Mouse (Mus musculus): ENCODE measurements around the gene Gm11565.
"Not testable (repeated sequence)": the region's sequence is repeated elsewhere in the genome, so short reads cannot be mapped to it uniquely, and the experiment has no call there.

Gene Gm11565

DNA sequence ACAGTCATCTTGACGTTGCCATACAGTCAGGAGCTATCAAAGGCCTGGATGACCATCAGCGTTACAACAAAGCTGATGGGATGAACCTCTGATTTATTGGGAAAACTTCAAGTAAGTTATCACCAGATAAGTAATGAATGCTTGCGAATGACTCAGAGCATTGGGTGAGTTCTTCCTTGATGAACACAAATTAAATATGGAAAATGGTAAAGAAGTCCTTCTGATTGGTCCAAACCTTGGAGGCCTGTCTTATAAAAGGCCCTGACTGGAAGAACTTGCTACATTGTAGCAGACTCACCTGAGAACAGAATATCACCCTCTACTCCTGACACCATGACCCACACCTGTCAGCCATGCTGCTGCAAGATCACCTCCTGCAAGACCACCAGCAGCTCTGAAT, at the start of gene Gm11565:
Gene Gm11565 (plus strand): TSS at position 301 of the 400 bp plus-strand sequence.
- no peak for DNase-seq

- not testable (repeated sequence) for DNase-seq
Measured at GRCm38 (mm10) chr11:99873089-99873488, 41.5 kb upstream of the Gm11565 start, which contains the start of gene Krtap9-1. Krtap9-1 (plus strand) TSS chr11:99873389.

DNA sequence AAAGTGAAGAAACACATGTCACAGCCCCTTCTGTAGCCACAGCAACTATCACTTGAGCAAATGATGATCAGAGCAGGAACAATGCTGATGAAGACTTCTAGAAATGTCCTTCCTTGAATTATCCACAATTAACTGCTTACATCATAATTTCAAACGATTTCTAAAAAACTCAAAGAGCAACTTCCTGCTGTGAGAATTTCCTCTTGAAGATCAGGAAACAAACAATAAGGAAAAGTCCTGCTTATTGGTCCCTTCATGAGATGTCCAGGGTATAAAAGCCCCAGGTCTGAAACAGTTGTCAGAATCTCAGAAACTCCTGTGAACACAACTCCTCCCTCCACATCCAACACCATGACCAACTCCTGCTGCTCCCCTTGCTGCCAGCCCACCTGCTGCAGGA, 35.7 kb upstream of the Gm11565 start, which contains the start of gene Gm11567:
Gene Gm11567 (plus strand): TSS at position 301 of the 400 bp plus-strand sequence.
- DNase-seq, result not testable (repeated sequence)

GRCm38 (mm10) chr11:99907620-99908019, 6.9 kb upstream of the Gm11565 start, which contains the start of gene Krtap31-1:
Krtap31-1 (plus strand) TSS chr11:99907920.
- no peak for DNase-seq

DNA sequence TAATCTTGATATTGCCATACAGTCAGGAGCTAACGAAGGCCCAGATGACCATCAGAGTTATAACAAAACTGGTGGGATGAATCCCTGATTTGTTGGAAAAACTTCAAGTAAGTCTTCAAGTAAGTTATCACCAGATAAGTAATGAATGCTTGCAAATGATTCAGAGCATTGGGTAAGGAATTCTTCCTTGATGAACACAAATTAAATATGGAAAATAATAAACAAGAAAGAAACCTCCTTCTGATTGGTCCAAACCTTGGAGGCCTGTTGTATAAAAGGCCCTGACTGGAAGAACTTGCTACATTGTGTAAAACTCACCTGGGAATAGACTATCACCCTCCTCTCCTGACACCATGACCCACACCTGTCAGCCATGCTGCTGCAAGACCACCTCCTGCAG, 21.4 kb downstream of the Gm11565 start, which contains the start of gene Krtap31-2:
Gene Krtap31-2 (plus strand): TSS at position 301 of the 400 bp plus-strand sequence.
- no peak for DNase-seq

- DNase-seq, result no peak
Measured at GRCm38 (mm10) chr11:99937751-99938264, 23.3 kb downstream of the Gm11565 start.

- DNase-seq, result no peak
Measured at GRCm38 (mm10) chr11:99948175-99948574, 33.6 kb downstream of the Gm11565 start, which contains the start of gene Krtap9-5. Krtap9-5 (plus strand) TSS chr11:99948475.

DNA sequence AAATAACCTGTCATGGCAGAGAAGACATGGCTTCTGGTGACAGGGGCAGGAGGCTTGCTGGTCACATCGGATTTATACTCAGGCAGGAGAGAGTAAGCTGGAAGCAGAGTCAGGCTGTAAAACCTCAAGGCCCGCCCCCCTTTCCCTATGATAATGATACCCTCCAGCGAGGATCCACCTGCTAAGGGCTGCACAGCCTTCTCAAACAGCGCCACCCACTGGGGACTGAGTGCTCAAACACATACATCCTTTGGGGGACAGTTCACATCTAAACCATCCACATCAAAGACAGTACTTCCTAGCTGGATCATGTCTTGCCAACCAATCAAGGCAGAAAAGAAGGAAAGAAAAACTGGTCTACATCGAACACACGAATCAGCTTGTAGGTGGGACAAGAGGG, 49.7 kb downstream of the Gm11565 start:
- no peak for DNase-seq

All from lung, adult 18-20 months (tissue).